Mouse (Mus musculus): ENCODE results near the gene Ipo9.

DNA sequence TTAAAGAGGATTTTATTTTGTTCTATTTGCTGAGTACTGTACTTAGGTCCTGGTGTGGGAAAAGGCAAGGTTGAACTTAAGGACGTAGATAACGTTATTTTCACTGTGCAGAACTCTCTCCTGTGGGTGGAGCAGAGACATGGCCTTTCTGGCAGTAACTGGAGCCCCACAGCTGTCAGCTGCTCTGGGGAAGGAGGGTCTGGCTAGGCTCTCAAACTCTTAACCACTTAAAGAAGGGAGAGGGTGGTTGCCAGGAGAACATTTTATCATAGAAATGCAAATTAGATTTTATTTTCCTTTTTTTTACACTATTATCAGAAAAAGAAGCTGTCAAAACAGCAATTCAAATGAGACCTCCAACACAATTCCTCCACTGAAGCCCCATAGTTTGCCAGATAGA, 5.5 kb upstream of the Ipo9 start:
- no peak for TF ChIP-seq CTCF (conservative IDR thresholded peaks at IDR 0.05; ENCODE audit: low read length)
- no peak for TF ChIP-seq POU5F1 (IDR thresholded peaks at IDR 0.05; ENCODE audit: borderline replicate concordance, low read length)
- no peak for TF ChIP-seq NANOG (IDR thresholded peaks at IDR 0.05; ENCODE audit: borderline replicate concordance, low read length)
